Mouse (Mus musculus) neural tube, embryonic 10.5 days (tissue): ENCODE measurements around the gene Fthl17a.

Experiments used
- DNase-seq: peaks from one replicate; pipeline ENCODE4 v3.0.0-alpha.2; 2017; ENCODE audit warnings: low spot score; ENCODE audit errors: extremely low spot score

The Fthl17a gene

DNA sequence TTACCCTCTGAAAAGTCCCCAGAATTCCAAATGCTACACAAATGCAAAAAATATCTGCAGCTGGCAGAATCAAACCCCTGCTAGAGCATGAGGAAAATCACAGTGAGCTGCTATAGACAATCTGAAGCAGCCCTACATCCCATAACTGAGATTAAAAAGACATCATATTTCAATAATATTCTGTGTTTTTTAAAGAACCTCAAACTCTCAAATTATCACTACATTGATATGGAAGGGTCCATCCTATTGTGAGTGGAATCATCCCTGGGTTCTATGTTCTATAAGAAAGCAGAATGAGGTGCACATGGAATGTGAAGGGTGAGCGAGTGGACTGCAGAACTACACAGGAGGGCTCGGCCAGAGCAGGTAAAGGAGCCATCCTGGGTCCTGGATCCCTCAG is at the start of gene Fthl17a:
TSS of gene Fthl17a (plus strand) at position 301 of the 400 bp plus-strand sequence.
- no peak for DNase-seq

DNA sequence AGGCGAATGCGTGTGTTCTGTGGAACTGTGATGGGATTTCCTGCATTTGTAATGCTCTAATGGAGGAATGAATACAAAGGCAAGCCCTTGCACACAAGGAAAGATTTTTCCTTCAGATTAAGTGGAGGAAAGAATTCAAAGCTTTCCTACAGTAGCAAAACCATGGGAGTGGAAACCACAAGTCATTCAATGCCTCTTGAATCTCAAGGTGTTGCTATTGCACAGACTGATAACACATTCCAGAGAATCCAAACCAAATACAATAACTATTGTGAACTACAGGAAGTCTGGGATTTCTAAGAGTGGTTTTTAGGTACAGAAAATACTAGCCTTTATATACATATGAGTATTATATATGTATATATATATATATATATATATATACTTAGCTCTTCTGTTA is 42.5 kb upstream of the Fthl17a start:
- DNase-seq, result no peak

DNA sequence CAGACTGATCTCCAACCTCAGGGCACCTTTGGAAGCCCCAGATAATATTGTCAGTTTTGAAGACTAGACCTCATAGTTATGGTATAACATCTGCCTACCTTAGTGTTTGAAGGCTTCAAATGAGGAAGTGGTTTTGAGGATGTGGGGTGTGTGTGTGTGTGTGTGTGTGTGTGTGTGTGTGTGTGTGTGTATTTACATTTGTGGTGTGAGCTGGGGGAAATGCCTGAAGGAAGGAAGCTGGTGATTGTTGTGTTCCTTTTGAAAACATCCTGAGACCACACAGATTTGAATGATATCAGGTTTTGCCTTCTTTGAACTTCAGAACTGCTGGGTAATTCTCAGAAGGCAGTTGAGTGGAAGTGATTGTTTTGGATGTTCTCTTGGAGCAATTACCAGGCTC is 22.6 kb upstream of the Fthl17a start:
- no peak for DNase-seq

DNA sequence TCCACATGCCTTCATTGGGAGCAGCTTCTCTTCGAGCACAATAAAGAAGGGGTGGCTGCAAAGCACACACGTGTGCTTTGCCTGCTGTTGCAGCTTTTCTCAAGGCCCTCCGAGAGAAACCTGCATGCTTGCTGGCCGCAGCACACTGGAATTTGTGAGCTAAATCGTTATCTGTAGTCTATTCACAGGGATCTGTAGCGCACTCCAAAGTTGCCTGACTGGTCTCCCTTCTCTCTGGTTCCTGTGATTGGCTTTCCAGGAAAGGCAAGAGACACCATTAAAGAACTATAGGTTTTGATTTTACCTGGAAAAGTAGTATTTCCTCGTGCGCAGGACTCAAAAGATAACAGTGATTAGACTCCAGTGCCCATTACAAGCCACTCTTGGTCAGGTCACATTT is 22.3 kb downstream of the Fthl17a start:
- no peak for DNase-seq

DNA sequence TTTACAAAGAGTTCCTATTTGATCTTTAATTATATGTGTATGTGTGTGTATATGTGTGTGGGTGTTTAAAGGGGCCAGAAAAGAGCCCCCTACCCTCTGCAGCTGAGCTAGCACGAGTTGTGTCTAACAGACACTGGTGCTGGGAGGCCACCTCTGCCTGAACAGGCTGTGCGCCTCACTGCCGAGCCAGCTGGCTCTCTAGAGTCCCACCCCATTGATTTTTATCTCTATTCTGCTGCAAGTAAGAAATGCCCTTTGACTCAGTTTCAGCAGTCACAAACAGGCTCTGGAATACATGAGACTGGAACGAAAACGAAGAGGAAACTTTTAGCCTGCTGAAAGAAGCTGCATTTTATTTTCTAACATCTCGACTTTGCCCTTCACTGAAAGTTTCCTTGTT is 22.8 kb downstream of the Fthl17a start:
- DNase-seq, result no peak

DNA sequence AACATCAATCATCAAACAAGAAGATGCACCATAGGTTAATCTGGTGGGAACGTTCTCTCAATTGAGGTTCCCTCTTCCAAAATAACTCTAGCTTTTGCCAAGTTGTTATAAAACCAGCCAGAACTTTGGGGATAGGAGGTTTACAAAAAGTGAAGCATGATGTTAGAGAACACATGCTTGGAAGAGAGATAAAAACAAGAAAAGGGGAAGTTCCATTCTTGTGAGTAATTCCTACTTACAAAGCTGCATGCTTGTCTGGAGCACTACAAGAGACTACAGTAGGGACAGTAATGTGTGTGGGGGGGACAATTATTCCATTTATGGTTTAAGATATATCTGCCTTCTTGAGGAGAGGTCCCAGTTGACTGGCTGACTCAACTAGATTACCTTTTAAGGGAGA is 40.4 kb downstream of the Fthl17a start:
- DNase-seq, result no peak

DNA sequence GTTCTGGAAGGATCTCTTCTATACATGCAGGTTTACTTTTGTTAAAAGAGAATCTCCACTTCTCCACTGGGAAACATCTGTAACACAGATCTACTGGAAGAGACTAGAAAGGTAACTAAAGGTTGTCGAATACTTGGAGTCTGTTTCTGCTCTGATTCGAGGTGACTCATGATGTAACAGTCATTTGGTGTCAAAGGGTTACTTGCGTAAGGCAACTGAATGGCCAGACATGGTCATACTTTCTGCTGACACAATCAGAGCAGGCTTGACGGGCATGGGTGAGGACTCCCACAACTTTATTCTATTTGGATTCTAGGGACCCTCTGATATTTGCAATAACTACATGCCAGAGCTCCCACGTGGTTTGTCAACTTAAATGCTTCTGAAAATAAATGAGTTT is 43.3 kb downstream of the Fthl17a start:
- no peak for DNase-seq

DNA sequence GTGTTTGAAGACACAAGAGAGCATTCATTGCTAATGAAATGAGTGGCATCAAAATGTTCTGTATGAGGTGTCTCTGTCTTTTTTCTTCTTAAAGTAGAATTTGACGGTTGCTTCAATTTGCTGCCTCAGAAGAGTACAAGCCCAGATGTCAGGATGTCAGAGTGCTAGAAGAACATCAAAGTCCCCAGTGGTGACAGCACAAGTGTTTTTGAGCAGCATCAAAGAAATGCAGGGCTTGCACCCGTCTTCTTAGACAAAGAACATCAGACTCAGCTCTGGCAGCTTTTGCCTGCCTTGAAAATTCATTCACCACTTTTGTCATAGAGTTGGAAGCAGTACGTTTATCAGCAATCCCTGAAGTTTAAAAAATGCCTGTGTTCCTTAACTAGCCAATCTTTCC is 44.5 kb downstream of the Fthl17a start:
- DNase-seq, result no peak

DNA sequence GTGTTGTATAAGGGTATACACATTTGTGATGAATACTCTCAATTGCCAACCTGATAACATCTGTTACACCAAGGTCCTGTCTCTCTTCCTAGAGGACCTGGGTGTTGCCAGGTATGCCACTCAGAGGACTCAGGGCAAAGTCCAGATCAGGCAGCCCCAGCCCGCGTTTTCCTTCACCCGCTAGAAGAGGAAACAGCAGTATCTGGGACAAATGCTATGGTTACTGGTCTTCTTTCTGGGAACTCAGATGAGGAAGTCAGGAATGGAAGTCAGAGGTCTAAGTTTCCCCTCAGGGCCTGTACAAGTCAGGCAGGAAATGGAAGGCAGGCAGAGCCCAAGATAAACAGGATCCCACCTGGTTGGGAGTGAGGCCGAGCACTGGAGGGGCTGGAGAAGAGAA is 55.2 kb downstream of the Fthl17a start:
- DNase-seq, result no peak

DNA sequence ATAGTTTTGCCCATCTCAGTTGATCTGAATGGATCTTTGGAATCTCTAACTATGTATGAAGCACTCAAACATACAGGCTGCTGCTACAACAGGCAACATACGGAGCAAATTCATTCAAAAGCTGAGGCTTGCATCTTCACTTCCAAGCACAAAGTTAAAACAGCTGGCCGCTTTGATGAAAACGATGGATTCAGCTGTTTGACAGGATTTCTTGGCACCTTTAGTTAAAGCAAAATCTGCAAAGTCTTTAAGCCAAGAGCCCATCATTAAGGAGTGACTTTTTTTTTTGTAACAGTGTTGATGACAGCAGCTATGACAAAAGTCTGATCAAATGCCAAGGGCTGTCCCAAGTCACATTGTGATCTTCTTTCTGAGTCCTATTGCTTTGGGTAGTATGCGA is 69.1 kb downstream of the Fthl17a start:
- DNase-seq, result no peak

DNA sequence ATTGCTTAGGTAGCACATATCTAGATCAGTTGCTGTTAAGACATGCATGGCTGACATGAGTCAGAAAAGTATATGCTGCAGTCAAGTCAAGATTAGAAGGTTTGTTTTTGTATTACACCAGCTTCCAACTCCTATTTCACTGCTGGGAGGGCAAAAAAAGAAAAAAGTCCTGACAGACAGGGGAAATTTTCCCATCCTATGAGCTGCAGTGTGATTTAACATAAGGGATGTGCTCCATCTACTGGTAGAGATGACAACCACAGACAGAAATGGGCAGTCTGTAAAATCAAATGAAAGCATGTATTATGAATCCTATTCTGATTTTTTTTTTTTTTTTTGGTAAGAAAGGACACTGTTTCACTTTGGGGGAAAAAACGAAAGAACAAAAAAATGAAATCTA is 69.7 kb downstream of the Fthl17a start:
- DNase-seq, result no peak
